Mouse (Mus musculus) frontal cortex, postnatal 36 days (tissue): ENCODE measurements at regions not wholly inside any gene's neighbourhood (a gene's known extent, or its start where the extent isn't known, plus 50 kb on each side); places are given as distances from the start of the nearest gene placed in this dataset.
"Not testable (repeated sequence)": the region's sequence is repeated elsewhere in the genome, so short reads cannot be mapped to it uniquely, and the experiment has no call there.

ENCODE experiments used
- DNase-seq, 2 experiments: peaks; one replicate each; pipeline ENCODE4 v3.0.0; 2022; ENCODE audit warnings: low spot score in 2 of 2

GRCm38 (mm10) chr1:103986867-103987266, 781.5 kb upstream of the Cdh20 start:
- DNase-seq, result peak; percentile 19 to 38

DNA sequence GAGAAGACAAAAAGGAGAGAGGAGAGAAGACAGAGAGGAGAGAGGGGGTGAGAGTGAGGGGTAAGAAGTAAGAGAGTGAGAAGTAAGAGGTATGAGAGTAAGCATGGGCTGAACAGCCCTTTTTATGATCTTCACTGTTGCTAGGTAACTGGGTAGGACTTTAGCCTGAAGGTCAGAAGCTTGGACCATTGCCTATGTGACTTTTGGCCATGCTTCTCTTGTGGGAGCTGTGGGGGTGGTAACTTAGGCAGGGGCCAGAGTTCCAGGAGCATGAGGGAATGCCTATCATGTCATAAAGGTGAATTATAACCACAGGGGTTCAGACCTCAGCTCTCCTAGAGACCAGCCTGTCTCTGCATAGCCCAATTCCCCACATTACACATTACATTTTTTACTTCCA, 765.4 kb upstream of the Cdh20 start:
- not testable (repeated sequence) for DNase-seq

DNA sequence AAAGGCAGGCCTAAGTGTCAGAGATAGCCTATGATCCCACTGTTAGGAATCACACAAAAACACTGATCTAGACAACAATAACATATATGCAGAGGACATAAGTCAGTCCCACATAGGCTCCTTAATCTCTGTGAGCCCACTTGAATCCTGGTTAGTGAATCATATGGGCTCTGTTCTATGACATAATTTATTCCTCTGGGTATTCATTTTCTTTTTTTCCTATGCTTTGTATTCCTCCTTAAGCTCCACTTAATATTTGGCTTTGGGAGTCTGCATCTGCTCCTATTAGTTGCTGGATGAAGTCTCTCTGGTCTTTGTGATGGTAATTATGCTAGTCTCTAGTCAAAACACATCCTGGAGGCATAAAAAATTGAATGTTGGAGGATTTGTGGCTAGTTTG, 738.7 kb upstream of the Cdh20 start:
- DNase-seq, result no peak

- no peak for DNase-seq
These were observed 719.9 kb upstream of the Cdh20 start for GRCm38 (mm10) chr1:104048440-104048839.

GRCm38 (mm10) chr1:104049169-104049948, 719.0 kb upstream of the Cdh20 start:
- no peak for DNase-seq
